Mouse (Mus musculus): Measurements from ENCODE around the gene Gpsm1.

Gpsm1 gene

GRCm38 (mm10) chr2:26315072-26315924, at the start of gene Gpsm1:
Gene Gpsm1, plus strand, starts transcription at chr2:26315515.
- peak; percentile 93 for DNase-seq

DNA sequence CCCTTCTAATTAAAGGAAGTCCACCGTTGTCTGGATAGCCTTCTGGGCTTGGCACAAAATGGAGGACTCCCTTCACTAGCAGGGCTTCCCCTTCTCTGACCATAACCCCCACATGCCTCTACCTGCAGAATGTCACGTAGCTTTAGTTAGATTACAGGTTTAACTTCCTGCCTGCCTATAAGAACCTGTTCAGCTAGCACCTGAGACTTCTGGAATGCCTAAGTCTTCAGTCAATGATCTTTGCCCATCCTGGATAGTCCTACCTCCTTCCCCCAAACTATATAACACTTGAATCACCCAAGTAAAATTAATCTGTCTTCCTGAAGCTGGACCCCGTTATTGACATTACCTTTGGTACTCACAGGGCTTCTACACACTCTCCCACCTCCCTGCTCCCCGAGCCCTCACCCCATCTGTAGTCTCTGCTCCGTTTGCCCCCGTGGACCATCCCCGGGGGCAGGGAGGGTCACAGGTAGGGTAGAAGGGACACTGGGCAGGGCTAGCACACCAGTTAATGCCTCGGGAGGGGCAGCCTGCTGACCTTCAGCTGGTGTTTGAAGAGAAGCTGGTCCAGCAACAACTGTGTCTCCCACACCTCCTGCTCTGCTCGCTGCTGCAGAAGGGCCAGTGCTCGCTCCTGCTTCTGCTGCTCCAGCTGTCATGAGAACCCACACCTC, 49.1 kb upstream of the Gpsm1 start:
- DNase-seq, result no peak

DNA sequence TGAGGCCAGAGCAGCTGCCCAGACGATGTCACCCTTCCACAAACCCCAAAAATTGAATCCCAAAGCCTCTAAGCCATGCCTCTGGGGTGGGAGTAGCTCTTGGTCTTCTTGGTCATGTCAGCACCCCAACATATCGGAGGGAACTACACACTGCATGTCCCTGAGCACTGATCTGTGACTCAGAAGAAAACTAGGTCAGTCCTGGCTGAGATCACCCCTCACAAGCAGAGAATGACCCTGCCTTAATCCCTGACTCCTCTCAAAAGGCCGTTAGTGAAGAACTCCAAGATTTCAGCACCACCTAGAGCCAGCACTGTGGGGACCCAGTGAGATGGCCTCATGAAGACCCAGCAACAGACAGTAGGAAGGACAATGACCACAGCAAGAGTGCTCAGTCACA, 47.1 kb upstream of the Gpsm1 start:
- no peak for DNase-seq

DNA sequence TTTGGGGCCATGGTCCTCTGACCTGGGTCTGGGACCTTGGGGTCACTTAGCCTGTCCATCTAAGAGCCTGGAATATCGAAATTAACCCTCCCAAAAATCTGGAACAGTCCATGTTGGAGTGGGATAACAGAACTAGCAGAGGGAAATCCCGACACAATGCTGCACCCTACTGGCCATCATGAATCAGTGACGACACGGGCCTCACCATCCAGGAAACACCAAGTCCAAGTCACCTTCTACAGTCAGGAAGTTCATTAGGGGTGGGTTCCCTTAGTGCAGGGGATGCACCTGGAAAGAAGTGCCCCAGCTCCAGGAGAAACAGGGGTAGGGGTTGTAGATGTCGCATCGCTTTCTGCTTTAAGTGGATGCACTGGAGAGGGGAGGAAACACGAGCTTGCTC, 41.7 kb upstream of the Gpsm1 start:
- peak; percentile 71 for DNase-seq

GRCm38 (mm10) chr2:26279712-26280111, 35.6 kb upstream of the Gpsm1 start:
- DNase-seq, result no peak

DNA sequence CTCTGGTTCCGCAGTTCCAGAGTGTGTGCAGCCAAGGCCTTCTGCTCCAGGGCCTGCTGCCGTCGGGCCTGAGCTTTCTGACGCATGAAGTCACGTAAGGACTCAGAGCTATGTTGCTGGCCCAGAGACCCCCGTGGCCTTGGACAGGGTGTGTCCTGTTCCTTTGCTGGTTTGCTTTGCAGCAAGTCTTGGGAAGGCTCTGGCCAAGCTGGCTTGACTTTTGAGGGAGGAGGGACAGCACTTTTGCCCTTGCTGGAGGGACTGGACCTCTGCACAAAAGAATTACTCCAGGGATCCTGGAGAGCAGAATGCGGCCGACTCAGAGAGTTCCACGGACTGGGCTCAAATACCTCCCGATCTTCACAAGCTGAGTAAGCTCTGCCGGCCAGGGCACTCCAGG, 34.7 kb upstream of the Gpsm1 start:
- no peak for DNase-seq

DNA sequence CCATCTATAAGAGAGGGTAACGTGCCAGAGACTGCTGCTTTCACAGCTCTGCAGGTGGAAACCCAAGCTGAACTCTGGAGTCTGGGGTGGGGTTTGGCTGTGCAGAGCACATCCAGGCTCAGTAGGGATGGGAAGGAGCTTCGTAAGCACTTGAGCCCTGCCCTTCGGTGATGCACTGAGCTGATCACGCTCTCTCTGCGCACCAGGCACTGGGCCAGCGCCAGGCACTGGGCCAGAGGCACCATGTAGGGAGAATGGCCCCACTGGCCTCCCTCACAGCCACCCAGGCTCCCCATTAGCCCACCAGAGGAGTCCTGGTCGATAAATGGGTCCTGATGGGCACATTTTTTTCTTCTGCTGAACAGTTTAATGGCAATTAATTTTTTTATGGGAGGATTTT, 29.5 kb upstream of the Gpsm1 start:
- peak; percentile 24 for DNase-seq

DNA sequence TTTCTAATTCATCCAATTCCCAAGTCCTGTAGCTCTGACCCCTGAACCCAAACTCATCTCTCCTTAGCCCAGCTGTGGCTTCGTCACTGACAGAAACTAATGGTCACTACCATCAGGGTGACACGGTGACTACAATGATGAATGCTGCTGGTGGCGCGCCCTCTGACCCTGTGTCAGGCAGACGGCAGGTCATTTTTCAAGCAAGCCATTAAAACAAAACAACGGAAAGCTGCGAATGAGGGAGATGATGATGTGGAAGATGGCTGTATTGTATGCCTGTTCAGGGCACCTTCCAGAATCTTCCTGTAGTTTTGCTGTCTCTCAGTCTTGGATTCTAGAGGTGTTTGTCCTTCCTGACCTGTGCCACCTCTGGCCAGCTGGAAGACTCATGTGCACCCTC, 28.9 kb upstream of the Gpsm1 start:
- no peak for DNase-seq

DNA sequence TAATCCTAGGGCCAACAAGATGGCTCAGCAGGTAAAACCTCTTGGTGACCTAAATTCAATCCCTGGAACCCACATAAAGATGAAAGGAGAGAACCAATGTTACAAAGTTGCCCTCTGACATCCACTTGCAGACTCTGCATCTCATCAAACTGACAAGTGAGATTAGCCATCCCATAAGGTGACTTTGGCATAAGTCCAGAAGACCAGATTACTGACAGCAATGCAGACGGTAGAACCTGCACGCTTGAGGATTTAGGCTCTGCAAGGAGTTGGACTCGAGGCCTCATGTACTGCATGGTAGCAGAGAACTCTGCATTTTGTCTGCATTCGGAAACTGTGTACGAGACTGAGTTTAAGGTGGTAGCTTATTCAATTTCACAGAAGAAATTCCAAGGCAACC, 25.2 kb upstream of the Gpsm1 start:
- no peak for DNase-seq

GRCm38 (mm10) chr2:26294457-26294856, 20.9 kb upstream of the Gpsm1 start, which contains the start of gene Ccdc187:
Gene Ccdc187, minus strand, starts transcription at chr2:26294557.
- DNase-seq, result no peak

GRCm38 (mm10) chr2:26296606-26297195, 18.6 kb upstream of the Gpsm1 start:
- DNase-seq, result no peak

DNA sequence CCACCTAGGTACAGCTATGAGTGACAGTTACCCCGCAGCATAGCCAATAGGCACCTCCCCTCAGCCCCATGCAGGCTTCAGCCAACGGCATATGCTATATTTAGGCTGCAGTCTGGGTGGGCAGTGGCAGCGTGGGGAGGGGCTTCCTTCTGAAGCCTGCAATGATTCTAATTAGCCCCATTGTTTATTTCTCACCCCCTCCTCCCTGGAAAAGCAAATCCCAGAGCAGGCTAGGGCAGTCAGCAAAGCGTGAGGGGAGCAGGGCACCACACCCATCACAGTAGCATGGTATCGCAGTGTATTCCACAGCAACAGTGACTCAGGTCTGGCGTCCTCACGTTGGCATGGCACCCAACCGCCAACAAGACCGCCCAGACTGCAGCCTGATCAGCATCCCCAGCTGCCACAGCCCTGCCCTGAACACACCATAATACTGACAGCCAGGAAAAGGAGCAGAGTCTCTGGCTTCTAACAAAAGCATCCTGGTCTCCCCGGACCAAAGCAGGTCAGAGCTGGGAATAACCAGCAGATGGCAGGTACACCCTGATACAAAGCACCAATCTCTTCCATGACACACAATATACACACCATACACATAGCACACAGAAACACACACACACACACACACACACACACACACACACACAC, 17.0 kb upstream of the Gpsm1 start:
- no peak for DNase-seq

GRCm38 (mm10) chr2:26298856-26299230, 16.5 kb upstream of the Gpsm1 start:
- no peak for DNase-seq

DNA sequence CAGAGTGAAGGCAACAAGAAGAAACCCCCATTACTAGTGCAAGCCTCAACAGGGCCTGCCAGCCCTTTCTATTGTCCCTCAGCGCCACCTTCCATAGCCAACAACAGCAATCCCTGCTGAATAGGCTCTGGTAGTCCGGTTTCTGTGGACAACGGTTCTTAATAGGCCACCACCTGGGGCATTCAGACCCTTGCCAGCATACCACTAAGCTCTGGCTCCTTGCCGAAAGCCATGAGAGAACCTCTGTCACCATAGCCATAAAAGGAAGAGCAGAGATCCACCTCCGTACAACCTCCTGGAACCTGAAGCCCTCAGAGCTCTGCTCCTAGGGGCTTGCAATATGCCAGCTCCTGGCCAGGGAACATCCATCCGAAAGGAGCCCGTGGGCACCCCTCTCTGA, 16.0 kb upstream of the Gpsm1 start:
- no peak for DNase-seq

GRCm38 (mm10) chr2:26300161-26300807, 15.0 kb upstream of the Gpsm1 start:
- DNase-seq, result no peak

- DNase-seq, result peak; percentile 90
Observed at GRCm38 (mm10) chr2:26300808-26301174, 14.5 kb upstream of the Gpsm1 start.

DNA sequence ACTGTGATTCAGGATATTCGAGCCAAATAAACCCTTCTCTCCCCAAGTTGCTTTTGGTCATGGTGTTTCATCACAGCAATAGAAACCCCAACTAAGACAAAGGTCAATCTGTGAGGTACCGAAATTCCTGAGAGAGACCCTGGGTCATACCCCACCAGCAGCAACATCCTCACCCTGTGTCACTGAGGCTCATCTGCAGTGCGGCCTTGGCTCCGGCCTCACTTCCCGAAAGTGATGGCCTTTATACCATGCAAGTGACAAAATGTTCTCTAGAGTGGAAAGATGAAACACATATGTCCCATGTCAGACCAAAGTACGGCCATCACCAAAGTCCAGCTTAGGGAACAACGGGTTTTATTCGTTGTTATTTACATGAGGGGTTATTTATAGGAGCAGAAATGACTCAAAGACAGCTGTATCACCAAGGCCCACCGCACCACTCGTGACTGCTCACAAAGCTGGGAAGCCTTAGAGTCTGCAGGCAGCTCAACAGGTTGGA, 13.3 kb upstream of the Gpsm1 start:
- DNase-seq, result peak; percentile 38

- no peak for DNase-seq
Observed at GRCm38 (mm10) chr2:26304711-26305110, 10.6 kb upstream of the Gpsm1 start.

DNA sequence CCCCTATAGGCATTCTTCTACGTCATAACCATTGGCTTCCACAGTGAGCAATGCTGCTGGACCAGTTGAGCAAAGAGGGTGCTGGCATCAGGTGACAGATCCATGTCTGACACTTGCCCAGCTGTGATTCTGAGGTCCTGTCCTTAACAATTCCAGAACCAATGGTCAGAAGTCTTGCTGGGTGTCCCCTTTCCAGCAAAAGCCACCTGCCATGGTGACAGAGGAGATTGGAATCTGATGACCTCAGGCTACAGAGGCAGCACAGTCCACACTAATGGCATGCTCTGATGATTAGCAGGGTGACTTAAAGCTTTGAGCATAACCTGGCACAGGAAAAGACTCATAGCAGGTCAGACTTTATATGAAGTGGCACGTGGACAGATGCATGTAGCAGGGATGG, 9.8 kb upstream of the Gpsm1 start:
- DNase-seq, result no peak

DNA sequence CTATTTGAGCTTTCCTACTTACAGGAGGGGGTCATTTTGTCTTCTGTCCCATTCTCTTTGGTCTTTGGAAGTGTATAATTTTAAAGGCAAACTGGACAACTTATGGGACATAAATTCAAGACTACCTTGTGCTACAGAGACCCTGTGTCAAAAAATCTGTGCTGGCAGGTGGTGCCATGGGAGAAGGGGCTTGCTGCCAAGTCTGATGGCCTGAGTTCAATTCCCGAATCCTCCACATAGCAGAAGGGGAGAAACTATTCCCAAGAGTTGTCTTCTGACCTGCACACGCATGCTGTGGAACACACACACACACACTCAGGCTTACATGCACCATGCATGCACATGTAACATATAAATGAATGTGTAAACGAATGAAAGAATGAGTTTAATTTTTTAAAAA, 8.6 kb upstream of the Gpsm1 start:
- DNase-seq, result no peak

DNA sequence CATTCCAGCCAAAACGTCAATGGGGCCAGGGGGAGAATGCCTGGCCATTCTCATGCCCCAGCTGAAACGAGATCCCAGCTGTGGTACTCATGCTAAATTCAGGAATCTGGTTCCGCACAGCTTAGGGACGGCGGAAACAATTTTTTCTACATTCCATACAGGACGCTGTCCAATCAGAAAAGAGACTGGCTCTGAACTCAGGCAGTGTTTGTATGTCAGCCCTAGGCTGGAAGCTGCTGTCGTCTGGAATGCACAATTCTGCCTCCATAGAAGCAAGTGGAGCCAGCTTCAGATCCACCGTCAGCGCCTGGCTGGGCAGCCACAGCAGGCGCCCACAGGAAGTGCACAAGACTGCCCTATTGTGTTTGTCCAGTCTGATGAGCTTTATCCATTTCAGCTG, 5.6 kb upstream of the Gpsm1 start:
- DNase-seq, result peak; percentile 71

- DNase-seq, result no peak
Observed at GRCm38 (mm10) chr2:26311936-26312335, 3.4 kb upstream of the Gpsm1 start.

GRCm38 (mm10) chr2:26312812-26313211, 2.5 kb upstream of the Gpsm1 start:
- peak; percentile 42 for DNase-seq
